Mouse (Mus musculus) gastrocnemius, adult 2 months (tissue): Measurements from ENCODE around the gene Clip3. TPM values are rescaled to one million over a fixed set of nuclear protein-coding genes. Genes with fewer than 3 reads are reported as not detected.

Source experiments
- DNase-seq: peaks from one replicate; pipeline ENCODE4 v3.0.0; 2022
- H3K27ac ChIP-seq: fragments of 200-600 bp; 2 replicates; pipeline ENCODE4 v1.8.1; 2022; ENCODE audit warnings: mild to moderate bottlenecking
- H3K4me3 ChIP-seq: fragments of 200-600 bp; 2 replicates; pipeline ENCODE4 v1.8.1; 2022; ENCODE audit warnings: mild to moderate bottlenecking, moderate library complexity
- CTCF ChIP-seq: fragments of 200-600 bp; IDR thresholded peaks from 2 replicates; pipeline ENCODE4 v1.8.1; 2022; ENCODE audit warnings: antibody characterized with exemption, mild to moderate bottlenecking, moderate library complexity
- intact Hi-C: fragments of 180-260 bp; cut with DNase I; formaldehyde crosslinking; loops from one replicate; pipeline ENCODE4 v1.15.1; 2025
- total RNA-seq, 2 experiments: library from RNA; stranded (reverse); gene quantifications; 2 replicates each; pipeline ENCODE4 v1.2.3; 2021

Clip3 gene
- total RNA-seq, 2 experiments from 2014 or later: 5.5 to 5.8 TPM

DNA sequence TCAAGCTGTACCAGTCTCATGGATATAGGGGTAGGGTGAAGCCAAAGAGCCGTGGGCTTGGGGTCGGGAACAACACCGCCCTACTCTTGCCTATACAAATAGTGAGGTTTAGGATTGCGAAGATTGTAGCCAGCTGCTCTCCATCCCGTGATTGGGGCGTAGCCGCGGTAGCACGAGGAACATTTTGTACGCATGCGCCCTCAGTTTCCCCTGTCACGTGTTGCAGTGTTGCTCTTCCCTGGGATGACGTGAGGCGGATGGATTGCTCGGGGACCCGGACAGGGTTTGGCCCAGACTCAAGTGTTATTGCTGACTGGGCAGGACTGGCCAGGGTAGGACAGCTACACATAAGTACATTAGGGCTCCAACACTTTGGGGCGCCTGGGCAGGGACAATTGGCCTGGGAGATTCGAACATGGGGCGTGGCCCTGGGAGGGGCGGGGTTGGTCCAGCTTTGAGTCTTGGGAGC, 10.8 kb upstream of the Clip3 start:
- intact Hi-C loops: loop anchor here (1.0 kb wide), 1 partner anchor 48 kb away; the partner anchor contains the start of gene Tbcb
- peak overlapping the region; percentile 84 for H3K4me3 ChIP-seq
- peak overlapping the region; percentile 93 for H3K27ac ChIP-seq
- no peak for TF ChIP-seq CTCF
- peak; percentile 90 for DNase-seq

DNA sequence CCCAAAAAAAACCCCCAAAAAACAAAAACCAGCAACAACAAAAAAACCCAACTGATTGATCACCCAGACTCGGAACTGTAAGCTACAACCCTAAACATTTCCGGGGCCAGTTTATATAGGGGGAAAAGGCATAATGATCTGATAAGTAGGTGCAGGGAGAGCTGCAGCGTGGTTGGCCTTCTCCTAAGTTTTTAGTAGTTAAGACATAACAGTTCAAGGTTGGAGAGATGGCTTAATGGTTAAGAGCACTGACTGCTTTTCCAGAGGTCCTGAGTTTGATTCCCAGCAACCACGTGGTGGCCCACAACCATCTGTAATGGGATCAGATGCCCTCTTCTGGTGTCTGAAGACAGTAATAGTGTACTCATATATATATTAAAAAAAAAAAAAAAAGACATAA, 10.0 kb upstream of the Clip3 start:
- no peak for DNase-seq
- TF ChIP-seq CTCF: no peak
- intact Hi-C loops: no loop called here
- Histone ChIP-seq H3K27ac (peak overlapping the region; percentile 93), H3K4me3 (no peak overlapping the region)

DNA sequence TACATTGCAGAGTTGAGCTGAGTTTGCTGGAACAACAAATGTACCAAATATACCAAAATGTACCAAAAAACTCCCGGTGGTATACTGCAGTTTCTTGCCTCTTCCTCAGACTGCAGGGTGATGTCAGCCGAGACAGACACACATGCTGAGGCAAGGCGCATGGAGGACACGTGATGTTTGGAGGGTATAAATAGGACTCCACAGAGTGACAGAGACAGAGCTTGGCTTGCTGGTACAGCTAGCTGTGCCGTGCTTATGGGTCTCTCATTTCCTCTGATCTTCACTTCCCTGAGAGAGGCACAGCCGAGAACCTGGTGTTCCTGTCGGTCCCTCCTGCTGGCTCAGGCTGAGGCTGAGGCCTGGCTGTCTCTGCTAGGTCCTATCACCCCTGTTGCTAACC, 8.8 kb upstream of the Clip3 start:
- H3K4me3 ChIP-seq: peak overlapping the region; percentile 13
- peak; percentile 59 for DNase-seq
- TF ChIP-seq CTCF: no peak
- intact Hi-C loops: no loop called here
- H3K27ac ChIP-seq: peak overlapping the region; percentile 70

DNA sequence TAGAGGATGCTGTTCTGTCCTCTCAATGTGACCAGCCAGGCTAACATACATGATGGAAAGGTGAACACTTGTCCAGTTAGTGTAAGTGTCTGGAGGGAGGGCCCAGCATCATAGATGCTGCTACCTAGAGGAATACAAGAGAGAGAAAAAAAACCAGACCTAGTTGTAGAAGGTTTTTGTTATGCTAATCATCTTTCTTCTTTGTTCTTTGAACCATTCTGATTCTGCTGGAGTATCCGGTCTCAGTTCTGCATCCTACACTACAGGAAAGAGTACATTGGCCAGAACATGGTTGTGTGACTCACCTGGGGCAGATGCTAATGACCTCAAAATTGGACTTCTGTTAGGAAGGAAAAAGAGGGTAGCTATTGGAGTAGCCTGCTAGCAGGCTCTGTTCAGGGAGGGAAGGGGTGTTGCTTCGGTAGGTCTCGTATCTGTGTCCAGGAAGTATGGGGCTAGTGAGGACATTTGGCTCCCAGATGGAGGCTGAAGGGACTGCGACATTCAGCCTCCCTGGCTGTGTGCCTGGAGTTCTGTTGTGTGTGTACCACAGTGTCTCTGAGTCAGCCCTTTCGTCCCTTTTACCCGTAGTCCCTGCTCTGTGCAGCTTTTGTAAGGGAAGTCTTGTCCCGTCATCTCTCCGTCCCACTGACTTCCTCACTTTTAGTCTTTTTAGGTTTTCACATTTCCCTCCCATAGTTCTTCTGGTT, 4.7 kb upstream of the Clip3 start:
- H3K4me3 ChIP-seq: no peak overlapping the region
- intact Hi-C loops: no loop called here
- DNase-seq: peak; percentile 46
- H3K27ac ChIP-seq: no peak overlapping the region
- no peak for TF ChIP-seq CTCF

DNA sequence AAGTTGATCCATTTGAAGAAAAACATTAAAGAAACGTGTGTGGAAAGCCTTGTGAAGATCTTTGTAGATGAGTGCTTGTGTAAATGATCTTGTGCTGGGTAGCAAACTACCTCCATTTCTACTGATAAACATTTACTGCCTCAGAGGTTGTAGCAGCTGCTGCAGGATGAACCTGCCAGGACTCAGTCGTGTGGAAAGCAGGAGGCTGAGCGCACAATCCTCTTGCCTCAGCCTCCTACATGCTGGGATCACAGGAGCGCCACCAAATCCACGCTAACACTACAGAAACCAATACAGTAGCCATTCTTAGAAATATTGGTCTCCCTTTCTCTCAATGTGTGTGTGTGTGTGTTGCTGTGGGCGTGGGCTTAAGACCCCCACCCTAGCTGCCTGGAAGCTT, 3.5 kb upstream of the Clip3 start:
- intact Hi-C loops: no loop called here
- Histone ChIP-seq H3K4me3 (no peak overlapping the region), H3K27ac (no peak overlapping the region)
- no peak for DNase-seq
- no peak for TF ChIP-seq CTCF

DNA sequence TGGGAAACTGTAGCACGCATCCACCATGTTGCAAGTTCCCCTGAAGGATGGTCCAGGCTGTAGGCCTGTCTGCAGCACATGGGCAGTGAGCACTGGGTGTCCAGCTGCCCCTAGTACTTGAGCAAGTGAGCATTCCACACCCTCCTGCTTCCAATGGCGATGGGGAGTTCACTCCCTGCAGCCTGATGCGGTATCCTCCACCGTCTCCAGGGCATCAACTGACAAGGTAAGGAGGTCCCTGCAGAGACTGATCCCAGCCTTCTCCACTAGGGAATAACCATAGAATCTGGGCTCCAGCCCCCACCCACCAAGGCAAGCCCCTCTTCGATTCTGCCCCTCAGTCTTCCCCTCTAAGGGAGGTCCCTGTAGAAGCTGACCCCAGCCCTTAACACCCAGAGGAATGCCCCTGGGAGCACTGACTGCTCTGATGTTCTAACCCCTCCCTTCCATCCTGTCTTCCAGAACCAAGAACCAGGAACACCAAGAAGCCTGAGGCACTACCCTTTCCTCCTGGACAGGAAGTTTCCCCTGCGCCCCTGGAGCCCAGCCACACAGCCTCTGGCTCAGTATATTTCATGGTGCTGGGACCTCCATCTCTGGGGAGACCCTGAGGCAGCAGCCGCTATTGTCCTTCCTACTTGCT, 2.3 kb upstream of the Clip3 start:
- DNase-seq: no peak
- intact Hi-C loops: no loop called here
- H3K27ac ChIP-seq: no peak overlapping the region
- H3K4me3 ChIP-seq: no peak overlapping the region
- TF ChIP-seq CTCF: no peak

DNA sequence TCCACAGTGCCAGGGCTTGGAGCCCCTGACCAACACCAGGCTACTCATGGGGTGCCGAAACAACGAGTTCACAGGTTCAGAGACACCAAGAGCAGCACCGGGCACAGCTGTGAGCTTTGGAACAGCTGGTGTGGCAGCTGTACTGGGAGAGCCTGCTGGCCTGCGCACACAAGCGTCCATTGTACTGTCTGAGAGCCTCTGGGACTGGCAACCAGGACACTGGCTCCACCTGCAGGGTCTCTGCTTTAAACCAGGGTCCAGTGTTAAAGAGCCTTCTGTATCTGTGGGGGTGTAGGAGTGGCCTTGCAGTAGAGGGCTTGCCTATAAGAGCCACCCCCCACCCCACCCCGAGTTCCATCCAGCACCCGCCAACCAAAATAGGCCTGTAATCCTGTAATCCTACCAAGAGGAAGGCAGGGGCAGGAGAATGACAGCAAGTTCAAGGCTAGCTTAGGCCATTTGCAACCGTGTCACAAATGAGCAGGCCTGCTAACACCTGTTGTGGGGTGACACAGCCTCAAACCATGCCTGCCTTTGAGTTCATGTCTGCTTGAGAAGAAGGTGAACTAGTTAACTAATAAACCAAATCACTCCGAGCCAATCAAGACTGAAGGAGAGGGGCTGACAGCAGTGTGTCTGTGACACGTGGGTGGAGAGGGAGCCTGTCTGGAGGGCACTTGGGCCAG, 1.7 kb upstream of the Clip3 start:
- no peak for TF ChIP-seq CTCF
- Histone ChIP-seq H3K4me3 (no peak overlapping the region), H3K27ac (no peak overlapping the region)
- DNase-seq: no peak
- intact Hi-C loops: no loop called here

DNA sequence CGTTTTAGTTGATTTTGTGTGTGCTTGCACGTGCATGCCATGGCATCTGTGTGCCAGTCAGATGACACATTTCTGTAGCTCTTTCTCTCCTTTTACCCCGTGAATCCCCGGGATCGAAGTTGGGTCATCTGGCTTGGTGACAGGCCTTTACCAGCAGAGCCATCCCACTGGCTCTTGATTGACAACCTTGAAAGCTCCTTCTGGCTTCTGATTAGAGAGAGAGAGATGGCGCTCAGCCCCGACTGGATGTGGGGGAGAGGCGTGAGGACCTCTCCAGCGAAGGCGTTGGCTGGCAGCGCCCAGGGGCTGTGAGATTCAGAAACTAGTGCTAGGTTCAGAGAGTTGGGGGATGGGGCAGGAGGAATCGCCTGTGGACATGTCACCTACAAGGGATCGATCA, 2.3 kb downstream of the Clip3 start:
- TF ChIP-seq CTCF: no peak
- intact Hi-C loops: no loop called here
- Histone ChIP-seq H3K27ac (no peak overlapping the region), H3K4me3 (no peak overlapping the region)
- DNase-seq: no peak

DNA sequence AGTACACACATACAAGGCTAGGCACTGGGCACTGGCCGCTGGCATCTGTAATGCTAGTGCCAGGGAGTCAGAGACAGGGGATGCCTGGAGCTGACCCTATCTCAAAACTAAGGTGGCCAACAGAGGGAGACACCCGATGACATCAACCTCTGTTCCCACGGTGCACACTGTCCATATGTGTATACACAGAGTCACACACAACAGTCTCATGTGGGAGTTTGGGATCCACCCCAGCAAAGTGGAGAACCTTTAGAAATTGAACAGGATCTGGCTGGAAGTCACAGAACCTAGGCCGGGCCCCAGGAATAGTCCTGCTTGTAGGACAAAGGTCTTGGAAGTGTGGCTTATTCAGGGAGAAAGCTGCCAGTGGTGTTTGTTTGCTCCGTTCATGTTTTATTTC, 2.8 kb downstream of the Clip3 start:
- no peak for TF ChIP-seq CTCF
- H3K27ac ChIP-seq: no peak overlapping the region
- intact Hi-C loops: no loop called here
- H3K4me3 ChIP-seq: no peak overlapping the region
- no peak for DNase-seq

DNA sequence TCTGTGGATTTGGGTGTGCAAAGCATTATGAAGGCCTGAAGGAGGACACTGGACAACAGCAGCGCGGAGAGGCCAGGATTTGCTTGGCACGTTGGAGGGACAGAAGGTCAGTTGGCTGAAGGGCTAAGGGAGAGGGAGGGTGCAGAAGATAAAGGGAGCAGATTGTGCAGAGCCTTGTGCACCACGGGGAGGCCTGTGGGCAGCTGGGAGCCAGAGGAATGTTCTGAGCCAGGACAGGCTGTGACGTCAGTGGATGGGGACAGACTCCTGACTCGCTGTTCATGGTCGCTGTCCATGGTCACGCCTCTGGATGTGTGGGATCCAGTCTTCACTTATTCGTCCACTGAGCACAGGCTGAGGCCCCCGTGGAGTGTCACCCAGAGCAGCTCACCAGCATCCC, 3.6 kb downstream of the Clip3 start:
- TF ChIP-seq CTCF: no peak
- peak; percentile 65 for DNase-seq
- H3K4me3 ChIP-seq: no peak overlapping the region
- intact Hi-C loops: no loop called here
- H3K27ac ChIP-seq: no peak overlapping the region

DNA sequence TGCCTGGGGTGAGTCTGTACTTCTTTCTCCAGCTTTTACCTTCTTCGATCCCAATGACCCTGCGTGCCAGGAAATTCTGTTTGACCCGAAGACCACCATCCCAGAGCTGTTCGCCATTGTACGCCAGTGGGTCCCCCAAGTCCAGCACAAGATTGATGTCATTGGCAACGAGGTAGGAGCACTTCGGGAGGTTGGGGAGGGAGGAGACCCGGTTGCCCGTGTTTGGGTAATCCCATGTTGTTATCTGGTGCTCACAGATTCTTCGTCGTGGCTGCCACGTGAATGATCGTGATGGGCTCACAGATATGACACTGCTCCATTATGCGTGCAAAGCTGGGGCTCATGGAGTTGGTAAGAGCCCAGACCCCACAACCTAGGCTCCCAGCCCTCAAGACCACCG, 5.3 kb downstream of the Clip3 start:
- no peak overlapping the region for H3K27ac ChIP-seq
- no peak for DNase-seq
- intact Hi-C loops: no loop called here

DNA sequence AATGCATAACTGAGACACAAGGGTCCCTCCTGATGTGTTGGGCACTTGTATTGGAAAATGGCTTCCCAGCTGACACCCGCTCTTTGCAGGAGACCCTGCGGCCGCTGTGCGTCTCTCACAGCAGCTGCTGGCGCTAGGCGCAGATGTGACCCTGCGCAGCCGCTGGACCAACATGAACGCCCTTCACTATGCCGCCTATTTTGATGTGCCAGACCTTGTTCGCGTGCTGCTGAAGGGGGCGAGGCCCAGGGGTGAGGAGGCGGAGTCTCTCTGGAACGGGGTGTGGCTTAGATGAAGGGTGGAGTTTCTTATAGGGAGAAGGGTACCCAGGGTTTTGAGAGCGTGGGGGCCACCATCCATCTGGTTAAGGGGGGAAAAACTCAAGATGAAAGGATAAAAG, 5.7 kb downstream of the Clip3 start:
- no peak for DNase-seq
- intact Hi-C loops: no loop called here
- no peak overlapping the region for H3K4me3 ChIP-seq
- H3K27ac ChIP-seq: no peak overlapping the region
- TF ChIP-seq CTCF: no peak

More for the DNA sequence above, 5.3 kb downstream of the Clip3 start:
- TF ChIP-seq CTCF: no peak
- H3K4me3 ChIP-seq: no peak overlapping the region

DNA sequence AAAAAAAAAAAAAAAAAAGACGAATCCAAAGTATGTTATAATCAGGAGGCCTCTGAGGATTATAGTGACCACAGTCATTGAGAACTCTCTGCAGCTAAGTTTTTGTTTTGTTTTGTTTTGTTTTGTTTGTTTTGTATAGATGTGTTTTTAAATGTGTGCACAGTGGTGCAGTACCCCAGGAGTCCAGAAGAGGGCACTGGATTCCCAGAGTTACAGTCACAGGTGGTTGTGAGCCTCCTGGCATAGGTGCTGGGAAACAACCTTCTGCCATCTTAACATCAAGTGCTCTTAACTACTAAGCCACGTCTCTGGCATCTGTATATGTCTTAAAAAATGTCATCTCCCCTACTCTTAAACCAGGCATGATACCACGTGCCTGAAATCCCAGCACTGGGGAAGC, 9.4 kb downstream of the Clip3 start:
- H3K27ac ChIP-seq: no peak overlapping the region
- DNase-seq: no peak
- intact Hi-C loops: no loop called here
- no peak overlapping the region for H3K4me3 ChIP-seq
- TF ChIP-seq CTCF: peak; percentile 67
